Mouse (Mus musculus) midbrain, embryonic 10.5 days (tissue): ENCODE measurements around the gene 1700019N19Rik. TPM values are rescaled to one million over a fixed set of nuclear protein-coding genes. Genes with fewer than 3 reads are reported as not detected.
A peak's percentile ranks its signal among the peaks of the same experiment; 100 is the strongest.

ENCODE experiments used
- DNase-seq: peaks from one replicate; pipeline ENCODE4 v3.0.0-alpha.2; 2017; ENCODE audit warnings: low spot score
- H3K27ac ChIP-seq: fragments of 300-500 bp; sonication (generic); replicated peaks from 2 replicates; pipeline ENCODE4 v1.5.1; 2016; ENCODE audit warnings: mild to moderate bottlenecking
- H3K27me3 ChIP-seq: fragments of 300-500 bp; sonication (generic); 2 replicates; pipeline ENCODE4 v1.6.1; 2016; ENCODE audit warnings: low read depth, mild to moderate bottlenecking; ENCODE audit not compliant: poor library complexity, severe bottlenecking
- H3K36me3 ChIP-seq: fragments of 300-500 bp; sonication (generic); 2 replicates; pipeline ENCODE4 v1.6.1; 2016; ENCODE audit warnings: mild to moderate bottlenecking, moderate library complexity
- H3K4me1 ChIP-seq: fragments of 300-500 bp; sonication (generic); 2 replicates; pipeline ENCODE4 v1.6.1; 2016
- H3K4me3 ChIP-seq: fragments of 300-500 bp; sonication (generic); 2 replicates; pipeline ENCODE4 v1.5.1; 2016; ENCODE audit warnings: mild to moderate bottlenecking, moderate library complexity
- H3K9me3 ChIP-seq: fragments of 300-500 bp; sonication (generic); replicated peaks from 2 replicates; pipeline ENCODE4 v1.6.1; 2016; ENCODE audit warnings: mild to moderate bottlenecking
- WGBS: fragments of 180-500 bp; shearing (Covaris S2); methylation state at CpG from one replicate; pipeline ENCODE4 v1.1.7; 2016; 5-methylcytosine and 5-hydroxymethylcytosine counted together
- polyA plus RNA-seq: library from polyadenylated mRNA; unstranded; fragments of >200 nt; fragmentation: Nextera tagmentation; extraction: Ambion mirVana; gene quantifications from 2 replicates; pipeline ENCODE4 v1.2.1, GENCODE M21; 2016

The 1700019N19Rik gene
- polyA plus RNA-seq, 1 experiment from 2014 or later = 0.12 TPM

- no peak for DNase-seq
- no peak overlapping the region for H3K4me3 ChIP-seq
- H3K27me3 ChIP-seq = no peaks in the 10 kb centered on the region
- H3K9me3 ChIP-seq = no peaks in the 10 kb centered on the region
- WGBS = 79% methylated on average over 11 of the region's 11 CpGs
- H3K36me3 ChIP-seq = no peaks in the 10 kb centered on the region
- H3K27ac ChIP-seq = peak overlapping the region; percentile 33; the same call in 1 of the 2 replicates
- peaks cover 10% of the 10 kb centered on the region for H3K4me1 ChIP-seq
These were observed 5.1 kb downstream of the 1700019N19Rik start for GRCm38 (mm10) chr19:58789194-58789593.

GRCm38 (mm10) chr19:58783938-58784337 is 10.3 kb downstream of the 1700019N19Rik start:
- no peak for DNase-seq
- Histone ChIP-seq H3K36me3 (no peaks in the 10 kb centered on the region), H3K4me3 (no peak overlapping the region), H3K4me1 (peaks cover 27% of the 10 kb centered on the region), H3K27ac (no peak overlapping the region; the same call in 1 of the 2 replicates), H3K9me3 (no peaks in the 10 kb centered on the region), H3K27me3 (0 out of 2 replicates have a peak, but pooled peaks cover 4% of the 10 kb centered on the region)
- 43% methylated on average over 7 of the region's 7 CpGs for WGBS

GRCm38 (mm10) chr19:58781566-58781965 is 12.7 kb downstream of the 1700019N19Rik start:
- WGBS = 52% methylated on average over 4 of the region's 4 CpGs
- DNase-seq = no peak
- Histone ChIP-seq H3K4me3 (no peak overlapping the region), H3K4me1 (peaks cover 21% of the 10 kb centered on the region), H3K9me3 (no peaks in the 10 kb centered on the region), H3K36me3 (no peaks in the 10 kb centered on the region), H3K27me3 (0 out of 2 replicates have a peak, but pooled peaks cover 4% of the 10 kb centered on the region), H3K27ac (no peak overlapping the region)

- Histone ChIP-seq H3K9me3 (no peaks in the 10 kb centered on the region), H3K4me3 (no peak overlapping the region), H3K36me3 (no peaks in the 10 kb centered on the region), H3K27ac (no peak overlapping the region), H3K4me1 (0 out of 2 replicates have a peak, but pooled peaks cover under 1% of the 10 kb centered on the region), H3K27me3 (no peaks in the 10 kb centered on the region)
- no peak for DNase-seq
- WGBS = 85% methylated on average over 5 of the region's 5 CpGs
These were observed 17.8 kb downstream of the 1700019N19Rik start for GRCm38 (mm10) chr19:58776461-58776860.

GRCm38 (mm10) chr19:58767329-58767728 is 26.9 kb downstream of the 1700019N19Rik start:
- Histone ChIP-seq H3K27me3 (peaks cover 34% of the 10 kb centered on the region; the same call in 1 of the 2 replicates), H3K36me3 (no peaks in the 10 kb centered on the region), H3K9me3 (no peaks in the 10 kb centered on the region), H3K27ac (no peak overlapping the region), H3K4me1 (peaks cover 23% of the 10 kb centered on the region), H3K4me3 (no peak overlapping the region)
- 27% methylated on average over 6 of the region's 6 CpGs for WGBS
- no peak for DNase-seq

GRCm38 (mm10) chr19:58762848-58763541 is 31.3 kb downstream of the 1700019N19Rik start:
- H3K36me3 ChIP-seq = no peaks in the 10 kb centered on the region
- H3K27ac ChIP-seq = no peak overlapping the region; the same call in 1 of the 2 replicates
- H3K9me3 ChIP-seq = no peaks in the 10 kb centered on the region
- WGBS = 12% methylated on average over 12 of the region's 12 CpGs
- DNase-seq = peak; percentile 73
- H3K4me3 ChIP-seq = no peak overlapping the region
- H3K4me1 ChIP-seq = peaks cover 25% of the 10 kb centered on the region
- peaks cover 32% of the 10 kb centered on the region; the same call in 1 of the 2 replicates for H3K27me3 ChIP-seq

GRCm38 (mm10) chr19:58762316-58762715 is 31.9 kb downstream of the 1700019N19Rik start:
- H3K9me3 ChIP-seq = no peaks in the 10 kb centered on the region
- WGBS = 22% methylated on average over 6 of the region's 6 CpGs
- peaks cover 26% of the 10 kb centered on the region; the same call in 1 of the 2 replicates for H3K27me3 ChIP-seq
- H3K4me3 ChIP-seq = no peak overlapping the region
- H3K4me1 ChIP-seq = peaks cover 20% of the 10 kb centered on the region
- no peak overlapping the region for H3K27ac ChIP-seq
- no peak for DNase-seq
- no peaks in the 10 kb centered on the region for H3K36me3 ChIP-seq

GRCm38 (mm10) chr19:58759423-58759822 is 34.8 kb downstream of the 1700019N19Rik start, which contains the start of gene Pnliprp2:
Gene Pnliprp2, plus strand, starts transcription at chr19:58759719.
- H3K36me3 ChIP-seq = no peaks in the 10 kb centered on the region
- peaks cover 12% of the 10 kb centered on the region; the same call in 1 of the 2 replicates for H3K4me1 ChIP-seq
- WGBS = 70% methylated on average over 9 of the region's 9 CpGs
- no peak within 1 kb of the TSS for H3K27ac ChIP-seq
- H3K4me3 ChIP-seq = no peak within 1 kb of the TSS
- no peak for DNase-seq
- peaks cover 13% of the 10 kb centered on the region; the same call in 1 of the 2 replicates for H3K27me3 ChIP-seq
- H3K9me3 ChIP-seq = peaks cover 5% of the 10 kb centered on the region

GRCm38 (mm10) chr19:58758871-58759270 is 35.4 kb downstream of the 1700019N19Rik start:
- DNase-seq = no peak
- Histone ChIP-seq H3K4me3 (no peak overlapping the region), H3K27ac (no peak overlapping the region), H3K27me3 (peaks cover 8% of the 10 kb centered on the region; the same call in 1 of the 2 replicates), H3K4me1 (peaks cover 12% of the 10 kb centered on the region; the same call in 1 of the 2 replicates), H3K9me3 (peaks cover 9% of the 10 kb centered on the region), H3K36me3 (no peaks in the 10 kb centered on the region)
- 98% methylated on average over 4 of the region's 4 CpGs for WGBS

GRCm38 (mm10) chr19:58751504-58751903 is 42.8 kb downstream of the 1700019N19Rik start:
- 77% methylated on average over 2 of the region's 2 CpGs for WGBS
- no peaks in the 10 kb centered on the region for H3K4me1 ChIP-seq

GRCm38 (mm10) chr19:58750822-58751221 is 43.4 kb downstream of the 1700019N19Rik start:
- Histone ChIP-seq H3K27ac (no peak overlapping the region), H3K4me3 (no peak overlapping the region), H3K4me1 (no peaks in the 10 kb centered on the region), H3K9me3 (peaks cover 9% of the 10 kb centered on the region), H3K36me3 (no peaks in the 10 kb centered on the region), H3K27me3 (no peaks in the 10 kb centered on the region)
- 83% methylated on average over 2 of the region's 2 CpGs for WGBS
- no peak for DNase-seq

More at GRCm38 (mm10) chr19:58751504-58751903, 42.8 kb downstream of the 1700019N19Rik start:
- no peak overlapping the region for H3K27ac ChIP-seq
- peaks cover 9% of the 10 kb centered on the region for H3K9me3 ChIP-seq
- no peak overlapping the region for H3K4me3 ChIP-seq
- no peaks in the 10 kb centered on the region for H3K27me3 ChIP-seq
- no peaks in the 10 kb centered on the region for H3K36me3 ChIP-seq
- no peak for DNase-seq

- Histone ChIP-seq H3K27me3 (no peaks in the 10 kb centered on the region), H3K27ac (no peak overlapping the region), H3K4me1 (no peaks in the 10 kb centered on the region), H3K9me3 (no peaks in the 10 kb centered on the region), H3K4me3 (no peak overlapping the region), H3K36me3 (no peaks in the 10 kb centered on the region)
- DNase-seq = no peak
- WGBS = 90% methylated on average over 9 of the region's 9 CpGs
These were observed 46.7 kb downstream of the 1700019N19Rik start for GRCm38 (mm10) chr19:58747498-58748000.

GRCm38 (mm10) chr19:58743736-58744135 is 50.5 kb downstream of the 1700019N19Rik start:
- WGBS = 84% methylated on average over 4 of the region's 4 CpGs
- Histone ChIP-seq H3K4me1 (peaks cover 3% of the 10 kb centered on the region; the same call in 1 of the 2 replicates), H3K27me3 (no peaks in the 10 kb centered on the region), H3K36me3 (no peaks in the 10 kb centered on the region), H3K9me3 (no peaks in the 10 kb centered on the region), H3K4me3 (no peak overlapping the region), H3K27ac (no peak overlapping the region)
- DNase-seq = no peak
